Mouse (Mus musculus) liver, embryonic 12.5 days (tissue): ENCODE results near the gene Tshz2. TPM values are rescaled to one million over a fixed set of nuclear protein-coding genes. Genes with fewer than 3 reads are reported as not detected.
A peak's percentile ranks its signal among the peaks of the same experiment; 100 is the strongest.

ENCODE experiments used
- ATAC-seq: fragments of 200-750 bp; cut with Nextera tagmentation; 2 replicates; pipeline ENCODE4 v1.8.0; 2017; ENCODE audit warnings: moderate number of reproducible peaks, mild to moderate bottlenecking, moderate library complexity
- H3K27ac ChIP-seq: fragments of 300-500 bp; sonication (generic); 2 replicates; pipeline ENCODE4 v1.5.1; 2016; ENCODE audit warnings: mild to moderate bottlenecking
- H3K27me3 ChIP-seq: fragments of 300-500 bp; sonication (generic); replicated peaks from 2 replicates; pipeline ENCODE4 v1.6.1; 2016; ENCODE audit warnings: mild to moderate bottlenecking, moderate library complexity
- H3K36me3 ChIP-seq: fragments of 300-500 bp; sonication (generic); 2 replicates; pipeline ENCODE4 v1.6.1; 2016; ENCODE audit warnings: mild to moderate bottlenecking, moderate library complexity
- H3K4me1 ChIP-seq: fragments of 300-500 bp; sonication (generic); 2 replicates; pipeline ENCODE4 v1.6.1; 2016
- H3K4me2 ChIP-seq: fragments of 300-500 bp; sonication (generic); 2 replicates; pipeline ENCODE4 v1.6.1; 2016; ENCODE audit warnings: mild to moderate bottlenecking, moderate library complexity
- H3K4me3 ChIP-seq: fragments of 300-500 bp; sonication (generic); 2 replicates; pipeline ENCODE4 v1.5.1; 2016; ENCODE audit warnings: mild to moderate bottlenecking, moderate library complexity
- H3K9ac ChIP-seq: fragments of 300-500 bp; sonication (generic); 2 replicates; pipeline ENCODE4 v1.6.1; 2016; ENCODE audit warnings: mild to moderate bottlenecking, moderate library complexity
- H3K9me3 ChIP-seq: fragments of 300-500 bp; sonication (generic); replicated peaks from 2 replicates; pipeline ENCODE4 v1.6.1; 2016; ENCODE audit warnings: mild to moderate bottlenecking, moderate library complexity
- WGBS: fragments of 180-500 bp; shearing (Covaris S2); methylation state at CpG from one replicate; pipeline ENCODE4 v1.1.7; 2016; ENCODE audit not compliant: insufficient replicate concordance; 5-methylcytosine and 5-hydroxymethylcytosine counted together
- polyA plus RNA-seq: library from polyadenylated mRNA; unstranded; fragments of >200 nt; fragmentation: Nextera tagmentation; extraction: Ambion mirVana; gene quantifications from 2 replicates; pipeline ENCODE4 v1.2.1, GENCODE M21; 2016

Tshz2 gene
- polyA plus RNA-seq, 1 experiment from 2014 or later: 2.9 TPM

- Histone ChIP-seq H3K9me3 (no peaks in the 10 kb centered on the region), H3K27ac (no peak overlapping the region), H3K36me3 (peaks cover under 1% of the 10 kb centered on the region), H3K4me2 (no peak overlapping the region), H3K4me1 (no peaks in the 10 kb centered on the region), H3K27me3 (0 out of 2 replicates have a peak, but pooled peaks cover 8% of the 10 kb centered on the region), H3K4me3 (no peak overlapping the region), H3K9ac (no peak overlapping the region)
- whole genome bisulfite sequencing: 2% methylated on average over 12 of the region's 12 CpGs
- ATAC-seq: no peak; the same call in 1 of the 2 replicates
Observed at GRCm38 (mm10) chr2:170101132-170101531, 468.3 kb downstream of the Tshz2 start.

DNA sequence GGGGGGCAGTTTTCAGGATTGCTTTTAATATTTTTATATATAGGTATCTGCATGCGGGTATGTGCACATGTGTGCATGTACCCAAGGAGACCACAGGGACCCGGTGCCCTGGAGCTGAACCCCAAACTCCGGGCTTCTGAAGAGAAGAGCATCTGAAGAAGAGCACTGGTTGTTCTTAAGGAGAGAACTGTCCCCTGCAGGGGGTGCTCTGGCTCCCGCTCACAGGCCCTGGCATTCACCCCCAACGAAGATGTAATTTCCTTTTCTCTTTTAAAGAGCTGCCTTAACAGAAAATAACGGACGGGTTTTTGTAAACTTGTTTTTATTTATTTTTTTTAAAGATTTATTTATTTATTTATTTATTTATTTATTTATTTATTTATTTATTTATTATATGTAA, 469.1 kb downstream of the Tshz2 start:
- no peak for ATAC-seq
- no peak overlapping the region for H3K4me3 ChIP-seq
- no peak overlapping the region for H3K9ac ChIP-seq
- WGBS: 66% methylated on average over 7 of the region's 7 CpGs
- no peaks in the 10 kb centered on the region for H3K9me3 ChIP-seq
- H3K27ac ChIP-seq: no peak overlapping the region
- H3K27me3 ChIP-seq: 0 out of 2 replicates have a peak, but pooled peaks cover 8% of the 10 kb centered on the region
- H3K4me2 ChIP-seq: no peak overlapping the region
- no peaks in the 10 kb centered on the region for H3K4me1 ChIP-seq
- peaks cover 9% of the 10 kb centered on the region for H3K36me3 ChIP-seq

- no peak overlapping the region for H3K4me3 ChIP-seq
- H3K27ac ChIP-seq: no peak overlapping the region
- 0 out of 2 replicates have a peak, but pooled peaks cover 8% of the 10 kb centered on the region for H3K27me3 ChIP-seq
- H3K36me3 ChIP-seq: peaks cover 22% of the 10 kb centered on the region
- 77% methylated on average over 5 of the region's 5 CpGs for WGBS
- no peak for ATAC-seq
- no peak overlapping the region for H3K9ac ChIP-seq
- no peak overlapping the region for H3K4me2 ChIP-seq
- no peaks in the 10 kb centered on the region for H3K9me3 ChIP-seq
- H3K4me1 ChIP-seq: no peaks in the 10 kb centered on the region
Observed at GRCm38 (mm10) chr2:170103341-170103740, 470.5 kb downstream of the Tshz2 start.

DNA sequence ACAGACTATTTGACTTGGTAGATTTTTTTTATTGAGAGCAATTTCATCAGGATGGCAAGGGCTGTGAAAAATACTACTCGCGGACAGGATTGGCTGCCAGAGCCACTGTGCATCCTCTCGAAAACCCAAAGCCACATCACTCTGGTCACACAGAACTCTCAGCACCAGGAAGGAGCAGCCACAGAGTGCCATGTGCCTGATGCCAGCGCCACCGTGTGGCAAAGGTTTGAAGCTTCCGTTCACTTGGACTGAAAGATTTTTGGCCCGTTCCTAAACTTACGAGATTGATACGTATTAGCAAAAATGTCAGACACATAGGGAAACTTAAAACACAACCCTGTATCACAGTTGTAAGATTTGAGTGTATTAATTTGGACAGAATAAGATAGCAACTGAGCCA, 471.0 kb downstream of the Tshz2 start:
- ATAC-seq: no peak

DNA sequence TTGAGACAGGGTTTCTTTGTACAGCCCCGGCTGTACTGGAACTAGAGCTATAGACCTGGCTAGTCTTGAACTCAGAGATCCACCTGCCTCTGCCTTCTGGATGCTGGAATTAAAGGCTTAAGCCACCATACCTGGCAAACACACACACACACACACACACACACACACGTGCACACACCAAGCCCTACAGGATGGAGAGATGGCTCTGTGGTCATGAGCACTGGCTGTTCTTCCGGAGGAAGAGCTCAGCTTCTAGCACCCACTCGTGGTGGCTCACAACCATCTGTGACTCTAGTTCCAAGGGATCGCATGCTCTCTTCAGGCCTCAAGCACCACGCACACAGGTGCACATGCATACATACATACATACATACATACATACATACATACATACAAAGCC, 471.6 kb downstream of the Tshz2 start:
- WGBS: 75% methylated on average over 6 of the region's 6 CpGs

More for the DNA sequence above, 471.0 kb downstream of the Tshz2 start:
- Histone ChIP-seq H3K27me3 (0 out of 2 replicates have a peak, but pooled peaks cover 8% of the 10 kb centered on the region), H3K4me2 (no peak overlapping the region), H3K9ac (no peak overlapping the region), H3K36me3 (peaks cover 26% of the 10 kb centered on the region), H3K4me1 (no peaks in the 10 kb centered on the region), H3K27ac (no peak overlapping the region), H3K9me3 (no peaks in the 10 kb centered on the region), H3K4me3 (no peak overlapping the region)
- 46% methylated on average over 9 of the region's 9 CpGs for WGBS

DNA sequence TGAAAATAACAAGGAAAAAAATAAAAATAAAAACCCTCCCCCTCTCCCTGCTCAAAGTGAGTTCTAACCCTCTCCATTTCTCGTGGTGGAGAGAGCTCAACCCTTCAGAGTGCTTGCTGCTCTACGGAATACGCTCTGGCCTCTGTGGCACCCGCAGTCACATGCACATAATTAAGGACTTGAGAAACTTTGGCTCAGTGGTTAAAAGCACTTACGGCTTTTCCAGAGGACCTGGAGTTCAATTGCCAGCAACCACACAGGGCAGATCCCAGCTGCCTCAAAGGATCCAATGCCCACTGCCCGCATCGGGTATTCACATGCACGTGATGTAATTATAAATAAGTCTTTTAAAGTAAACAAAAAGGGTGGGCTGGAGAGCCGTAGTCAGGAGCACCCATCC, 473.2 kb downstream of the Tshz2 start:
- no peak overlapping the region for H3K4me2 ChIP-seq
- H3K9ac ChIP-seq: no peak overlapping the region
- no peak overlapping the region for H3K27ac ChIP-seq
- H3K9me3 ChIP-seq: no peaks in the 10 kb centered on the region
- no peak overlapping the region for H3K4me3 ChIP-seq
- 77% methylated on average over 9 of the region's 9 CpGs for WGBS
- H3K4me1 ChIP-seq: no peaks in the 10 kb centered on the region
- peaks cover 47% of the 10 kb centered on the region for H3K36me3 ChIP-seq
- no peaks in the 10 kb centered on the region for H3K27me3 ChIP-seq
- ATAC-seq: no peak

More for the DNA sequence above, 471.6 kb downstream of the Tshz2 start:
- no peak overlapping the region for H3K4me3 ChIP-seq
- H3K9me3 ChIP-seq: no peaks in the 10 kb centered on the region
- H3K4me1 ChIP-seq: no peaks in the 10 kb centered on the region
- peaks cover 31% of the 10 kb centered on the region for H3K36me3 ChIP-seq
- no peak overlapping the region for H3K9ac ChIP-seq
- ATAC-seq: 0 out of 2 replicates have a peak, but pooled peaks have one; percentile 7
- H3K27ac ChIP-seq: no peak overlapping the region
- H3K4me2 ChIP-seq: no peak overlapping the region
- 0 out of 2 replicates have a peak, but pooled peaks cover 3% of the 10 kb centered on the region for H3K27me3 ChIP-seq

DNA sequence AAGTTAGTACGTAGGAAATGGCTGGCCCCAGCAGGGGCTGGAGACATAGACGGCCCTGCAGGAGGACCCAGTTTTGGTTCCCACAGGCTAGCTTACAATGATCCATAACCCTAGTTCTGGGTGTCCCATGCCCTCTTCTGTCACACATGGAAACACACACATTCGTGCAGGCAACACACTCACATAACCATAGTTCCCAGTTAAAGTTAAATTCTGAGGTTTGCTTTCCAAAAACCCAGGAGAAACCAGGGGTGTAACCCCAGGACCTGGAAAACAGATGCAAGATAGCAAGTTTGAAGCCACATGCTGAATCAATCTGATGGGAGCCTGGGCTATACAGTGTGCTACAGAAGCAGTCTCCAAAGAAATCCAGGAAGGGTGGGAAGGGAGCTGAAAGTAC, 475.0 kb downstream of the Tshz2 start:
- H3K27me3 ChIP-seq: no peaks in the 10 kb centered on the region
- 67% methylated on average over 3 of the region's 3 CpGs for WGBS
- no peak overlapping the region for H3K4me2 ChIP-seq
- no peak for ATAC-seq
- no peaks in the 10 kb centered on the region for H3K9me3 ChIP-seq
- no peak overlapping the region for H3K27ac ChIP-seq
- peaks cover 65% of the 10 kb centered on the region for H3K36me3 ChIP-seq
- no peak overlapping the region for H3K9ac ChIP-seq
- H3K4me1 ChIP-seq: no peaks in the 10 kb centered on the region
- H3K4me3 ChIP-seq: no peak overlapping the region

DNA sequence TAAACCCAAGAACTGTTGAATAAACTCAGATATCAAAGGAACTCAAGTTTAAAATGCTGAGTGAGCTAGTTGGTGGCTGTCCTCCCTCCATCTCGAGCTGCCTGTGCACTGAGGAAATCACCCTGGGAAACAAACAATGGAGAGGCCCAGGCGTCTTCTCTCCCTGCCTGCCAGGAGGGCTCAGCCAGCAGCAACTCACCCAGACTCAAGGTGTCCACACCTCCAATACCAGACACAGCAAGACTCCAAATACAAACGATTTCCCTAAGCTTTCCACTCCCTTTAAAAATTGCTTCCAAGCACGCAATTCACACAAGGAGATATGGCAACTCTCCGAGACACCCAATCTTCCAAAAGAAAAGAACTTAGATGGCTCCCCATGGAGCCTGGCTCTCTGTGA, 476.7 kb downstream of the Tshz2 start:
- H3K4me2 ChIP-seq: no peak overlapping the region
- no peaks in the 10 kb centered on the region for H3K4me1 ChIP-seq
- no peak overlapping the region for H3K9ac ChIP-seq
- peaks cover 83% of the 10 kb centered on the region for H3K36me3 ChIP-seq
- no peak for ATAC-seq
- no peaks in the 10 kb centered on the region for H3K9me3 ChIP-seq
- WGBS: 67% methylated on average over 5 of the region's 5 CpGs
- no peak overlapping the region for H3K27ac ChIP-seq
- no peak overlapping the region for H3K4me3 ChIP-seq
- H3K27me3 ChIP-seq: no peaks in the 10 kb centered on the region

DNA sequence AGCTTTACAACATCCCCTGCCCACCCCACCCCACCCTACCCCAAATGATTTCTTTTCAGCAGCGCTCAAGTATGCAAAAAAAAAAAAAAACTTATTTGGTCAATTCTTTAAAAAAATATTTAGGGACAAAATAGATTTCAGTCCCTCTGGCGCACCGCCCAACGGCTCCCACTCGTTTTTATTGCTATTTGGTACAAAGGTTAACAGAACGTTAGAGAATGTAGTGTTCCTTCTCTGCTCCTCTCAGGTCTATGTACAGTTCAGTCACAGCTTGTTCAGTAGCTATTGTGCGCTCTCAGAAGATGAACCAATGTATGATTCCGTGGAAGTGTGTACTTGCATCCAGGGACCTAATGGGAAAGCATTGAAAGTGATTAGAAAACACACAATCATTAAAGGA, 477.5 kb downstream of the Tshz2 start:
- Histone ChIP-seq H3K4me1 (peaks cover 1% of the 10 kb centered on the region), H3K9ac (no peak overlapping the region), H3K9me3 (no peaks in the 10 kb centered on the region), H3K4me3 (no peak overlapping the region), H3K27me3 (no peaks in the 10 kb centered on the region), H3K27ac (no peak overlapping the region), H3K4me2 (no peak overlapping the region), H3K36me3 (peaks cover 91% of the 10 kb centered on the region)
- WGBS: 82% methylated on average over 8 of the region's 8 CpGs
- ATAC-seq: no peak

DNA sequence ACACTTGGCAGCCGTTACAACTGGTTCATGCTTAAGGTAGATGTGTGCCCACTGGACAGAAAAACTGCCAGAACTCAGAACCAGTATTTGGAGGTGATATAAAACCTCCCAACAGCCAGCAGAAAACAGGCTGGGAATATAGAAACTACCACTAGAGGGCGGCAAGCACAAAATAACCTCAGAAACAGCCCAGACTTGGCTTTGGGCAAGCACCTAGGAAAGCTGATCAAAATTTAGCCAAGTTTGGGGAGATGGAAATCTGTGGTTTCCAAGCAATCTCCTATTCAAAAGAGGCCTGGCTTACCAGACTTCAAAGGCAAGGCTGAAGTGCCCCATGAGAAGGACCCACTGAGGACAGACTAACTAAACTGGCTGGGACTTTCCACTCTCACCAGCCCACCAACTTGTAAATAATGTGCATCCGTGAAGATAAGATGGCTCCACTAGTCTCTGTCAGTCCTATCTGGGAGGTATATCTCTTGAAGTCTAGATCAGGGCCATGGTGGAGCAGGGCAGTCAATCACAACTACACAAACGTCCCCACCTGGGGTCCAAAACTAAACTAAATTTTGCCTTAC, 484.0 kb downstream of the Tshz2 start:
- Histone ChIP-seq H3K27me3 (no peaks in the 10 kb centered on the region), H3K9ac (no peak overlapping the region), H3K9me3 (no peaks in the 10 kb centered on the region), H3K36me3 (peaks cover 95% of the 10 kb centered on the region), H3K4me3 (no peak overlapping the region), H3K4me1 (peaks cover 40% of the 10 kb centered on the region), H3K4me2 (no peak overlapping the region), H3K27ac (no peak overlapping the region)
- WGBS: 26% methylated on average over 4 of the region's 4 CpGs
- peak; percentile 36 for ATAC-seq

DNA sequence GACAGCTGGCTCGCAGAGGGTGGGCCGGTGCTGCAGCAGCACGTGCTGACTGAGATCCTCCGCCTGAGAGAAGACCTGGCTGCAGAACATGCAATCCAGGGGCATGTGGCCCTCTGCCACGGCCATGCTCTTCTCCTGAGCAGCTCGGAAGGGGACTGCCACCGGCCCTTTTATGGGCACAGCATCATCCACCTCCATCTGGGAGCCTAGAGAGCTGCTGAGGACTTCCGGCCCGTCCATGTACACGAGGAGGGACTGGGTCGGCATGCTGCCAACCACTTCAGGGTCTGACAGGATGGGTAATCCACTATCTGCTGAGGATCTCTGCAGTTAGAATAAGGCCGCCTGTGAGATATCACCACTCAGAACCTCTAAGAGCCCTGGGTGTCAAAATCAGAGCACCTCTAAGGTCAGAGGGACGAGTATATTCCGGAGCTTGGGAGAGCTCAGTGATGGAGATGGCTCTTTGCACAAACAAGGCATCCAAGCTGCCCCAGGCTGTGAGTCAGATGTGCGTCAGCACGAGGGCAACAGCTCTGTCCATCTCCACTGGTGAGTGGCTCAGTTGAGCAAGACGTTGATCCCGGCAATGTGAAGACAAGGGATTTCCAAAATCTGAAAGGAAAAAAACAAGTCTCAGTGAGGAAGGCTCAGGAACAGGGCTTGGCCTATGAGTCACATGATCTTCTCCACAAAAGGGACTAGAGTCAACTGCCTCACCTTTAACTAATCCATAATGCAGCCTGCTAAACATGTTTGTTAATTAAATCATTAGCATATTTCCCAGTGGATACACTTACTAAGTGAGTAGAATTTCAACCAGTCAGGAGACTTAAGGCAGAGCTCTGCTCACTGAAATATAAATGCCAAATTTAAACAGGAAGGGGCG, 487.6 kb downstream of the Tshz2 start:
- no peak for ATAC-seq
- Histone ChIP-seq H3K4me1 (peaks cover 65% of the 10 kb centered on the region), H3K27ac (no peak overlapping the region), H3K9me3 (no peaks in the 10 kb centered on the region), H3K36me3 (peaks cover 83% of the 10 kb centered on the region), H3K27me3 (no peaks in the 10 kb centered on the region), H3K4me3 (no peak overlapping the region), H3K4me2 (no peak overlapping the region), H3K9ac (no peak overlapping the region)
- 80% methylated on average over 19 of the region's 19 CpGs for WGBS
